Mouse (Mus musculus) lung, postnatal 14 days (tissue): Measurements from ENCODE around the gene Eml3.
"Not testable (repeated sequence)": the region's sequence is repeated elsewhere in the genome, so short reads cannot be mapped to it uniquely, and the experiment has no call there.

Experiments
- DNase-seq: peaks from one replicate; pipeline ENCODE4 v3.0.0; 2021

Eml3 gene

GRCm38 (mm10) chr19:8953135-8954039, 24.0 kb downstream of the Eml3 start, which contains the start of gene Tut1:
Gene Tut1, plus strand, starts transcription at chr19:8953847.
- DNase-seq = peak; percentile 92

DNA sequence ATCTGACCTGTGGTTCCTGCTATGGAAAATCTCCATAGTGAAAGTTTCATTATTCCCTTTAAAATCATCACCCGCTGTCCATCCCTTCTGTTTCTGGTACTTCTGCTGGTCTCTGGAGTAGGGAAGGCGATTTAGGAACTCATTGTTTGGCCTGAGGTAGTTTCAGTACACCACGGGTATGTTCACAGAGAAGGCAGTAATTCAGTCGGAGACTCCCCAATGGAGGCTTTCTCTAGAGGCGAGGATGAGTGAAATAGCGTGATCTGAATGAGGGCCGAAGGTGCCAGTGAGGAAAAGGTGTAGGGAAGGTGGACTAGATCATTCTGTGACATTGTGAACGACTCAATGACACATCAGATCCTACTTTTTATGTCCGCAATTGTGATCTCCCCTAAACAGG, 24.8 kb downstream of the Eml3 start:
- DNase-seq = no peak

DNA sequence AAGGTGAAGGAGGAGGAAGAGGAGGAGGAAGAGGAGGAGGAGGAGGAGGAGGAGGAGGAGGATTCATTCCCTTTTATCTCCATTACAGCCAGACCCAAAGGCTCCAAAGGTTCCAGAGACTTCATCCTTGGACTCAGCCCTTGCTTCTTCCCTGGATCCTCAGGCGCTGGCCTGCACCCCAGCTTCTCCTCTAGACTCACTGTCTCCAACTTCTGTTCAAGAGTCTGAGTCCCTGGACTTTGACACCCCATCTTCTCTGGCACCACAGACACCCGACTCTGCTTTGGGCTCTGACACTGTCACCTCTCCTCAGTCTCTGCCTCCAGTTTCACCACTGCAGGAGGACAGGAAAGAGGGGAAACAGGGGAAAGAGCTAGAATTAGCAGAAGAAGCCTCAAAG, 32.9 kb downstream of the Eml3 start:
- DNase-seq = no peak

DNA sequence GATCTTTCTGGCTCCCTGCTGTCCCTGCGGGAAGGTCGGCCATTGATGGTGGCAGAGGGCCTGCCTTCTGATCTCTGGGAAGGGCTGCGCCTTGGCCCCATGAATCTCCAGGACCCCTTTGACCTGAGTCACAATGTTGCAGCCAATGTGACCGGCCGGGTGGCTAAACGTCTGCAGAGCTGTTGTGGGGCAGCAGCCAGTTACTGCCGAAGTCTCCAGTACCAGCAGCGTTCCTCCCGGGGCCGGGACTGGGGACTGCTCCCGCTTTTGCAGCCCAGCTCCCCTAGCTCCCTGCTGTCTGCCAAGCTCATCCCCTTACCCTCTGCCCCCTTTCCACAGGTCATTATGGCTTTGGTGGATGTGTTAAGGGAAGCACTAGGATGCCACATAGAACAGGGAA, 35.7 kb downstream of the Eml3 start:
- DNase-seq = no peak

GRCm38 (mm10) chr19:8965771-8966170, 36.4 kb downstream of the Eml3 start:
- no peak for DNase-seq

- DNase-seq = no peak
Measured at GRCm38 (mm10) chr19:8966198-8966589, 36.8 kb downstream of the Eml3 start.

DNA sequence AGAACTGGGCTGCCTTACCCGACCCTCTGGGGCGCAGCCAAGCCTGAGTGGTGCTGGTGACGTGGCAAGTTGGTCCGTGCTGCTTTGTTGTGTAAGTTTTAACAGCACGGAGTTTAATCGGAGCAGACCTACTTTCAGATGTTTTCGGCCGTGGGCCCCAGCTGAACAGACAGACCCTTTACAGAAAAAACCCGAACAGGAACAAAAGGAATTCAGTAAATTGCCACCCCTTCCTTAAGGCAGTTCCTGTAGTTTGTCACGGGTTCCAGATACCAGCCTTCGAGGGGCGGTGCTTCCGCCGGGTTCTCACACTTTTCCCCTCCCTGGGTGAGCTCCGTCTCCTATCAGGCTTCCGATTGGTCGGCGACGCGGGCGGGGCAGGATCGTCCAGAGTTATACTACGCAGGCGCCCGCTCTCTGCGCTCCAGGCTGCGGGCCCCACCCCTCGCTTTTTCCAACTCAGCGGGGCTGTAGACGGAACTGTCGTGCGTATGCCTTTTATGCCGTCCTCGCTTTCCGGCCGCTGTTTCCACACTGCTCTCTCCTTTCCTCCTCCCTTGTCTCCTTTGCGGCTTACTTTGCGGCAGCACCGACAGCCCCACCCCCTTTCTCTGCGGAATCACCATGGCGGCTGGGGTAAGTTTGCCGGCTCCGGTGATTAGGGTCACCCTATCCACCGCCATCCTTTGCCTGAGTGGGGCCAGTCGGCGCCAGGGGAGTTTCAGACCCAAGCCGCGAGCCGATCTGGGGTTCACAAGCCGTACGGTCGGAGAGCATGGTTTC, 37.4 kb downstream of the Eml3 start, which contains the start of gene Eef1g:
Eef1g (plus strand) TSS at position 452 of the 783 bp plus-strand sequence.
- peak; percentile 98 for DNase-seq

- no peak for DNase-seq
Measured at GRCm38 (mm10) chr19:8967373-8967743, 38.0 kb downstream of the Eml3 start.

GRCm38 (mm10) chr19:8967893-8968292, 38.5 kb downstream of the Eml3 start:
- no peak for DNase-seq

DNA sequence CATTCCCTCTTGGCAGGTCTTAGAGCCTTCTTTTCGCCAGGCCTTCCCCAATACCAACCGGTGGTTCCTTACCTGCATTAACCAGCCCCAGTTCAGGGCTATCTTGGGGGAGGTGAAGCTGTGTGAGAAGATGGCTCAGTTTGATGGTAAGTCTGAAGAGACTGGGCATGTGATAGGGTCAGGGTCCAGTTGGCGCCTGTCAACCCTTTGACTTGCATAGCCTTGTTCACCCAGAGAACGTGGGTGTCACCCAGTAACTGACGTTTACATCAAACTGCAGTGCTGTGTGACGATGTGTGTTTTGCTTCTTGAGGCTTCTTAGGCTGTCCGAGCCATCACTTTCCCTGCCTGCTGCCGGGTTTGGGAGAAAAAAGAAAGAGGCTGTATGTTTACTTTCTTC, 43.1 kb downstream of the Eml3 start:
- not testable (repeated sequence) for DNase-seq

GRCm38 (mm10) chr19:8974638-8975037, 45.3 kb downstream of the Eml3 start:
- no peak for DNase-seq

DNA sequence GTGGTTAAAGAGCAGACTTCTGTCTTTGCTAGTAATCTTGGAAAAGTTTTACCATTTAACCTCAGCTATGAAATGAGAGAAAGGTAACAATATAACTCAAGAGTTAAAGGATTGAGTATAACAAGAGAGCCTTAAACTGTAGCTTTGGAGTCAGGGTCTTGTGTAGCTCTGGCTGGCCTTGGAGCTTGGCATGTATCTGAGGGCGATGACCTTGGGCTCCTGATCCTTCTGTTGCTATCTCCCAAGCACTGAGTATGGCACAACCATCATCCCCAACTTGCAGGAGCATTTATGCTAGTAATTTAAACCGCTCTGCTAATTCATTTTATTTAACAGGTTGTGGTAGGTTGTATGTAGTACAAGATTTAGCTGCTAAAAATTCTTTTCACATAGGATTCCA, 46.1 kb downstream of the Eml3 start:
- no peak for DNase-seq

DNA sequence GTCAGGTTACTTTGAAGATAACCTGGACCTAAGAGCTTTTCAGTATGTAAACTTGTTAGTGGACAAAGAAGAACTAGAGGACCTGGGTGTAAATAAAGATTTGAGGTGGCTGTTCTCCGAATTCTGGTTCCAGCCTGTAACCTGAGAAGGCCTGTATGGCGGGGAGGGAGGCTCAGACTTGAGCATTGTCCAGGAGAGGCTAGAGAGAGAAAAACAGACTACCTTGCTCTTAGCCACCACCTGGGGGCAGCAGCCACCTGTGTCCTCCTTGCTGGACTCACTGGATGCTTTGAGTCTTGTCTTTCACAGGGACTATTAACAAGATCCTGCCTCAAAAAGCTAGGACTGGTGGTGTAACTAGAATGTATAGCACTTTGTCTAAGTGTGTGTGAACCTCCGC, 47.2 kb downstream of the Eml3 start:
- peak; percentile 53 for DNase-seq

DNA sequence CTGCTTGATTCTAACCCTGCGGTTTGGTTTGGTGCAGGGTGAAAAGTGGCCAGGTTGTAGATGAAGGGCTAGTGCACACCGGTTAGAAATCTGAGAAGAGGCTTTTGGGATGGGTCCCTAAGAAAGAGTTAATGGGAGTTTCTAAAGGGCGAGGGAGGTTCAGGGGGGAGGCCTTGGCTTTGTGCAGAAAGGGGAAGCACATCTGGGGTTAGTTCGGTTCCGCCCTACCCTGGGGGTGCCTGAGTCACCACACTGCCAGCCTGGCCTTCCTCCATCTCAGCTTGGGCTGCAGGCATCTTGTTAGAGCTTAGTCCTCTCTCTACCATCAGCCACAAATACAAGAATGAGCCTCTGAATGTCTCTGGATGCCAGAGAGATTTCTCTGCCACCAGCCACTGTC, 51.4 kb downstream of the Eml3 start:
- no peak for DNase-seq

DNA sequence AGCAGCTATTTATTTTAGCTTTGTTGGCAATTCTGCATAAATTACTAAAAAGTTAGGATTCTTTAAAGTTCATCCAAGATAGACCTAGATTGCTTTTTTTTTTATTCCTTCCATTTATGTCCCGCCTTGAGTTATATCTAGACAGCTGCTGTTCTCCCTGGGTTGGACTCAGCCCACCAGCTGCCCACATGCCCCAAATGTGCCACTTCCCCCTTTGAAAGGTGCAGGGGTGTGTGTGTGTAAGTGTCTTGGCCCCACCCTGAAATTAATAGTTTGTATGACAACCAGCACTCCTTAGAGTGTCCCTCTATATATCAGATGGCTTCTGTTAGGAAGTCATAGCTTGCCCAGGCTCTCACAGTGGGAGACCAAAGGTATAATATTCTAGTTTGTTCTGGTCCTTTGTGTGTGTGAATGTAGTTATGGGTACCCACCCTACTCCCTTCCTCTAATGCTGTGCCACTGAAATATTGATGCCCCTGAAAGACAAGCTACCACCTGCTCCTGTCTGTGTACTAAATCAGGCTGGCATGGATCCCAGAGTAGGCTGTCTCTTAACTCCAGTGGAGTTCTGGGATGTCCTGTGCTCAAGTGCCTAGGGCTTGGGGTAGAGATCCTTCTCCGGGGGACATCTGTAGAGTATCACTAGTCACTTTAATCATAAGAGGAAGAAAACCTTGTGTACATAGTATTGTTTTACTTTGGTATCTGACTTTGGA, 52.3 kb downstream of the Eml3 start:
- DNase-seq = no peak

DNA sequence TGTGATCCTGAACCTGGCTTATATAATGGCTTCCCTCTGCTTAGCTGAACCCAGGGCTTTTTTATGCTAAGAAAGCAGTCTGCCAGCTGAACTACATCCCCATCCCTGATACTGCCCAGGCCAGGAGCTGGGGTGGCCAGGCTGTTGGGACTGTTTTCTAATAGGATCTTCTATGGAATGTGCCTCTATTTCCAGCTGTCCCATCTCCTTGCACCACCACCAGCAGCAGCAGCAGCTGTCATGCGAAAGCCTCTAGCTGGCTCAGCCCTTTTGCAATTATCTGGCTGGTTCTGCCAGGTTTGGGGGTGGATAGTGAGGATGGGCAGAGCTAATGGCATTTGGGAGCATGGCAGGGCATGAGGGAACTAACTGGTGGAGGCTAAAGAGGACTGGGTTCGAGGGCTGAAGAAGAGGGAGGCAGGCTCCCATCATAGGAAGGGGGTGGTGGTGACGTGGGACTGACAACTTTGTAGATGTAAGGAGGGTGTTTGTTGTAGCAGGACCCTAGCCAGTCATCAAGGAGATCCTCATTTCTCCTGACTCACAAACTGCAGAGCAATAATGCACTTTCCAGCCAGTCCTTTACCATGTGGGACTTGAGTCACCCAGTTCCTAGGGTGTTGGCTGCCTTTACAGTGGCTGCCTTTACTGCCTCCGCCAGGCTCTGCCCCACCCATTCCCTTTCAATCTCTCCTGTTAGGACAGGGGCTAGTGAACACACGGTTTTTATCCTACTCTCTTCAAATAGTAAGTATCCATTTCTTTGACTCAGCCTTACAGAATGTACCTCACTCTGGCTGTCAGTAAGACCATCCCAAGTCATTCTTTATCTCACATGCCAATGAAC, 53.2 kb downstream of the Eml3 start:
- DNase-seq = peak; percentile 36

- peak; percentile 51 for DNase-seq
Measured at GRCm38 (mm10) chr19:8983150-8983650, 53.8 kb downstream of the Eml3 start.

DNA sequence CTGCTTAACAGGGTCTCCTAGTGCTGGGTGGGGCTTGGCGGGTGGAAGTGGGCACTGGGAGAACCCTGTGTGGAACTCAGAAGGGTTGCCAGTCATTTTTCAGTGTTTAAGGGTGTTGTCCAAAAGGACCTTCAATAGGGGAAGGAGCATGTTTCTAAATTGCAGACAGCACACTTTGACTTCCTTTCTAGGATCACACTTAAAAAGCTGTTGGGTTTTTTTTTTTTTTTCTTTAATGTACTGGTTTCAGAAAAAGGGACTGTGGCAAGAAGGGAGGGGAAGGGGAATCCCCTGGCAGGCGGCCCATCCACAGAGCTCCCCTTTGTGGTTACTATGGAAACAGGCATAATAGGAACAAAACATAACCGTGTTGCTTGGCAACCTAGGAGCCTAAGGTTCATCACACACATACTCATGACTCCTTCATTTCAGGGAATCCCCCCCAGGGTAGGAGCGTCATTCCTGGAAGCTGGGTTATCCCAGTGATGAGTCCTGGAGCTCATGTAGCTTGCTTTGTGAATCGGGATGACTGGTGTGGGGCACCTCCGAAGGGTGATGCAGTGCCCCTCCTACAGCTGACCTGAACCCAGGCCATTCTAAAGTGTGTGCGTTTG, 55.0 kb downstream of the Eml3 start:
- peak; percentile 84 for DNase-seq

- peak; percentile 32 for DNase-seq
Measured at GRCm38 (mm10) chr19:8985891-8986290, 56.5 kb downstream of the Eml3 start.

DNA sequence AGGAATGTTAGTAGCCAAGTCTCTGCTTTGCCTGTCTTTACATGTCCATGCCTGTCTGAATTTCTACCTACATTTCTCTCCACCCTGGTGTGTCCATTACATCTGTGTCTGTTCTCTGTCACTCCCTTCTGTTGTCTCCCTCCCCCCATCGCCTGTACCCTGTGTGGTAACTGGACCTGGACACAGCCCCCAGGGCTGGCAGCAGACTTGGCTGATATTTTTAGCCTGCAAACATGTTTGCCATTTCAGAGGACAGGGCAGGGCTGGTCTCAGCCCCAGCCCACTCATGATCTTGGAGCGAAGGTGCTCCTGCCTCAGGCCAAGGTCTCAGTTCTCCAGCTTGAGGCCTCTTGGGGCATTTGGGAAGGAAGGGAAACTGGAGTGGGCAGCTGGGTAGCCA, 58.5 kb downstream of the Eml3 start:
- no peak for DNase-seq

DNA sequence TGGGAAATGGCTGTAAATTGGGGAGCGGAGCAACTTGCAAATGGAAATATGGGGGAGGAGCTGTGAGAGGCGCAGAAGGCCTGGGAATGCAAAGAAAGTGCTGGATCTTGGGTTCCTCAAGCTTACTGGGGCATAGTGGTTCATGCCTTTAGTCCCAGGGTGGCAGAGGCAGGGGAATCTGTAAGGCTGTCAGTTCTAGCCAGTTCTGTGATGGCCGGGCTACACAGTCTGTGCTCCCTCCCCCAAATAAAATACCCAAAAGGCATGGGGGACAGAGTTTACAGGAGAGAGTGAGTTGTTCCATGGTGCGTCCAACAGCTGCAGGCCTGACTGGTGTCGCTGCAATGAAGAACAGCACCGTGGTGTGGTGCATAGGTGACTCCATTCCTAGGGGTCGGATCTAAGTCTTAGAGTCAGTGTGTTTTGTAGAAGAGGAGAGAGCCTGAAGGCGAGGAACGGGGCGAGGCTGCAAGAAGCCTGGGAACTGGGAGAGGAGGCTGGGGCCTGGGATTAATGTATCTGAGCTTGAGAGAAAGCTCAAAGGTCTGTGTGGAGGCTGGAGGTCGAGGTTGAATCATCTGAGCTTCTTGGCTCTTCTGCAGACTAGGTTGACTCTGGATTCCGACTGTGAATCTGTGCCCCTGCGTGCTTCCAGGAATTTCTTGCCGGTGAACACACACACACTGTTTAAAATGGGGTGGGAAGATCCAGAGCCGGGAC, 59.2 kb downstream of the Eml3 start:
- no peak for DNase-seq
